Mouse (Mus musculus): Measurements from ENCODE around the gene Treml2.
A peak's percentile ranks its signal among the peaks of the same experiment; 100 is the strongest.
"Not testable (repeated sequence)": the region's sequence is repeated elsewhere in the genome, so short reads cannot be mapped to it uniquely, and the experiment has no call there.

The Treml2 gene

DNA sequence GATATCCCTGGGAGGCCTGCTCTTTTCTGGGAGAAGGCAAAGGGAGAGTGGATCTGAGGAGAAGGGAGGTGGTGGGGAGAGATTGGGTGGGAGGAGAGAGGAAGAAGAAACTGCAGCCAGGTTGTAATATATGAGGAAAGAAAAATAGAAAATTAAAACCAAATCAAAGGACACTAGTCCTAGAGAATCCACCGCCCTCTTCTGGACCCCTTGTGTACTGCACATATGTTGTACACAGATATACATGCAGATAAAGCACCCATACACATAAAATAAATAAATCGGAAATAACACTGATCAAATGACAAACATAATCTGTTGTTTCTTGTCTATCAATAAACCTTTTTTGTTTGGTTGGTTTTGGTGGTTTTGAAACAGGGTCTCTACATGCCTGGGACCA, 12.0 kb upstream of the Treml2 start:
- no peak for DNase-seq (ENCODE audit: extremely low read depth, insufficient read length, low spot score)

DNA sequence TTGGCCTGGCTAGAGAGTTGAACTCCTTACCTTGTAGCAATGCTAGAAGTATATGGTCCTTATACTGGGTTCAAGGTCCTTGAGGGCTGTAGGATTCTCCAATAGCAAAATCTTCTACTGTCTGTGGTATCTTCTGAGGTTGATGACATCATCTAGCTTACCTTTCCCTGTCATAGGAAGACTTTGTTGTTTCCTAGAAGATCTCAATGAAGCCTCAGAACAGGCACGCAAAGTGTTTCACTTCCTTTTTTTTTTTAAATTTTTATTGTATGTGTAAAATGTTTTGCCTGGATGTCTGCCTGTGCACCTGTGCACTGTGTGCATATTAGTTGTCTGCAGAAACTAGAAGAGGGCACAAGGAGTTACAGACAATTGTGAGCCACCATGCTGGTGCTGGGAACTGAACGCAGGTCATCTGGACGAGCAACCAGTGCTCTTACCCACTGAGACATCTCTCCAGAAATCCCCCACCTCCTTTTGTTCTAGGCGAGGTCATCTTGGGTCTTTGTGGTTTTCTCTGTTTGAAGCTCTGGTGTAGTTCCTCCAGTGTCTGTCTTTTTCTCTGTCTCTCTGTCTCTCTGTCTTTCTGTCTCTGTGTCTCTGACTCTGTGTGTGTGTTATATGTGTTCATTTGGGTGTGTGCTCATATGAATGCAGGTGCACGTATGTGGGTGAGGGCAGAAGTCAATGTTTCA, 5.7 kb upstream of the Treml2 start:
- no peak for DNase-seq (ENCODE audit: extremely low read depth, insufficient read length, low spot score)

- no peak for DNase-seq (ENCODE audit: extremely low read depth, insufficient read length, low spot score)
Observed at GRCm38 (mm10) chr17:48299756-48300155, 458 bp downstream of the Treml2 start.

GRCm38 (mm10) chr17:48300199-48300598, 901 bp downstream of the Treml2 start:
- DNase-seq (ENCODE audit: extremely low read depth, insufficient read length, low spot score): no peak

DNA sequence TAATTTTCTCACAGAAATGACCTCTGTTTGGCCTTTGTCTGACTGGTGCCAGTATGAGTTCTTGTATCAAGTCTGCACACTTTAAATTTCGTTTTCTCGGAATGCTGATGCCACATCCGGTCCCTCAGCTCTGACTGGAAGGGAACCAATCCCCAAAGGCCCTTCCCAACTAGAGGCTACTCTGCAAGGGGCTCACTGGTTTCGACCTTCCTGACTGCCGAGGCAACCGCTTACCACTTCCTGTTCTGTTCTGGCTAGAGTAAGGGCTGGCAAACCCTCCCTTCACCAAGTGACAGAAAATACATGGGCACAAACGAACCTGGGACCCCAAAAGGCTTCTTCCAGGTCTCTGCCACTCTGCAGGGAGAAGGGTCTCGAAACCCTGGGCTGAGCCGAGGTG, 1.6 kb downstream of the Treml2 start:
- DNase-seq (ENCODE audit: extremely low read depth, insufficient read length, low spot score): no peak

DNA sequence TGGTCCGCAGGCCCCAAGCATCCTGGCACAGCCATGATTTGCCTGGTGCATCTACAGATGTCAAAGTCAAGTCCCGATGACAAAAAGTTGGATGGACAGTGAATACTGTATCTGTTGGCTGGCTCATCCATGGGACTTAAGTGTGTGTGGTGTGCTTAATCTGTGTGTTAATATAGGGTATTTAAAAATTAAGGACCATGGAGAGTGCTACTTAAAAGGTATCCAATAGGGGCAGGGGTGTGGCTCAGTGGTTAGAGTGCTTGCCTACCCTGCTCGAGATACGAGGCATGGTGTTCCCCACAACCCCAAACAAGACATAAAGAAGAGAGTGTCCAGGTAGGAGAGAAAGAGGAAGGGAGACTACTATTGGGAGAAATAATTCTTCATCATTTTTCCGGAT, 2.5 kb downstream of the Treml2 start:
- DNase-seq (ENCODE audit: extremely low read depth, insufficient read length, low spot score): no peak

GRCm38 (mm10) chr17:48312124-48312523, 12.8 kb downstream of the Treml2 start:
- DNase-seq (ENCODE audit: extremely low read depth, insufficient read length, low spot score): no peak

- DNase-seq (ENCODE audit: extremely low read depth, insufficient read length, low spot score): not testable (repeated sequence)
Observed at GRCm38 (mm10) chr17:48315905-48316579, 16.7 kb downstream of the Treml2 start, which contains the start of gene B430306N03Rik. TSS of gene B430306N03Rik (plus strand) at chr17:48316141.

DNA sequence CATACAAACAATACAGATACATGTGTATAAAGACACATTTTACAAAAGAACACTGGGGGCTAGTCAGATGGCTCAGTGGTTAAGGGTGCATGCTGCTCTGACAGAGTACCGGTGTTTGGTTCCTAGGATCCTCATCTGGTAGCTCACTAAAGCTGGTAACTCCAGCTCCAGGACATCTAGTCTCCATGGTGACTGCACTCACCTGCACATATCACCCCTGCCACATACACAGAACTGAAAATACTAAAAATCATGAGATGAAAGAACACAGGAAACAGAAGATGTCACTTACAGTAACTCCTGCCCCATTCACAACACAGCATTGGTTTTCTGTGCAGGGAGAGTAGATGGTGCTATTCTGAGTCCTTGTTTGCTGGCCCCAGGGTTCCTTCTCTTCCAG, 19.4 kb downstream of the Treml2 start:
- DNase-seq (ENCODE audit: extremely low read depth, insufficient read length, low spot score): no peak

GRCm38 (mm10) chr17:48321279-48321678, 22.0 kb downstream of the Treml2 start:
- DNase-seq (ENCODE audit: extremely low read depth, insufficient read length, low spot score): no peak

- no peak for DNase-seq (ENCODE audit: extremely low read depth, insufficient read length, low spot score)
Observed at GRCm38 (mm10) chr17:48323236-48323635, 23.9 kb downstream of the Treml2 start.

- no peak for DNase-seq (ENCODE audit: extremely low read depth, insufficient read length, low spot score)
Observed at GRCm38 (mm10) chr17:48324258-48324657, 25.0 kb downstream of the Treml2 start.

DNA sequence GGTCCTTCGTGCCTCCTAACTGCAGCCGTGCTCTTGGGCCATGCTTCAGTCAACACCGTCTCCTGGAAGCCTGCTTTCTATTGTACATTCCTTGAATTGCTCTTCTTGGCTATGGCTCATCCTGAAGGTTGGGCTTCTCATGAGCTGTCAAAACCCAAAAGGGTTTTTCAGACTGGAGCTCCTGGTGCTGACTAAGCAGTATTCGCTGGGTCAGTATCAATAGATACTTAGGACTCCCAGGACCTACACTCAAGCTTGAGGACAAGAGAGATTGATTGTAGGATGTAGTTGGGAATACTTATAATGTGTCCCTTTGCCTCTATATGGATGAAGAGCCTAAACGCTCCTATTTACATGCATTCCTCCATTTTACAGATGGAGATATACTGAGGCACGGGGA, 25.8 kb downstream of the Treml2 start:
- no peak for DNase-seq (ENCODE audit: extremely low read depth, insufficient read length, low spot score)

GRCm38 (mm10) chr17:48325638-48326037, 26.3 kb downstream of the Treml2 start:
- no peak for DNase-seq (ENCODE audit: extremely low read depth, insufficient read length, low spot score)

DNA sequence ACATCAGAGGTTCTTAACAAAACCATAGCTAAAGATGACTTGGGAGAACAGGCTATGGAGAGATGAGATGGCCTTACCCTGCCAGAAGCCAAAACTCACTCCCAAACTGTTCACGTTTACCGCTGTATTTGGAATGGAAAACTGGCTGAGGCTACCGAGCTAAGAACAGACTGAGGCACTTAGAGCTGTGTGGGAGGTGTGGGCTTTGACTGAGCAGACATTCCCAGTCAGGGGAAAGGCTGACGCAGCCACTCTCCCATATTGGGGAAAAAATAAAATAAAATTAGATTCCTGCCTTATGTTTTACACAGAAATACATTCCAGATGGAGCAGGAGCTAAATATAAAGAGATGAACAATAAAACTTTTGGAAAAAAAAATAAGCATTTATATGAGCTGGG, 27.4 kb downstream of the Treml2 start:
- DNase-seq (ENCODE audit: extremely low read depth, insufficient read length, low spot score): no peak

DNA sequence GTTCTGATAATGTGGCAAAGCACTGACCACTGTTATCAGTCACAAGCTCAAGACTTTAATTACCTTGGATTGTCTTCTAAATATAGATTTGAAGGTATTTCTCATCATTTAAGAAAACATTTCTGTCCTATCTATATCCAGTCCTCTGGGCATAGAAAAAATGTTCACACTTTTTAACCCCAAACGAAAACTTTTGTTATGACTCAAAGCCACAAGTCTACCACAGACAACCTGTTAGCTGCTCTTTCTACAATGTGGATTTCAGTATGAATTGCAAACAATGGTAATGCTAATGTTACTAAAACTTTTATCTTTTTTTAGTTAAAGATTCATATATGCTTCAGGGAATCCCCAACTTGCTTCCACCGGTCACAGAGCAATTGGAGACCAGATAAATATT, 33.2 kb downstream of the Treml2 start:
- no peak for DNase-seq (ENCODE audit: extremely low read depth, insufficient read length, low spot score)

GRCm38 (mm10) chr17:48334186-48334585, 34.9 kb downstream of the Treml2 start:
- no peak for DNase-seq (ENCODE audit: extremely low read depth, insufficient read length, low spot score)

GRCm38 (mm10) chr17:48336857-48337256, 37.6 kb downstream of the Treml2 start:
- peak; percentile 21 for DNase-seq (ENCODE audit: extremely low read depth, insufficient read length, low spot score)

DNA sequence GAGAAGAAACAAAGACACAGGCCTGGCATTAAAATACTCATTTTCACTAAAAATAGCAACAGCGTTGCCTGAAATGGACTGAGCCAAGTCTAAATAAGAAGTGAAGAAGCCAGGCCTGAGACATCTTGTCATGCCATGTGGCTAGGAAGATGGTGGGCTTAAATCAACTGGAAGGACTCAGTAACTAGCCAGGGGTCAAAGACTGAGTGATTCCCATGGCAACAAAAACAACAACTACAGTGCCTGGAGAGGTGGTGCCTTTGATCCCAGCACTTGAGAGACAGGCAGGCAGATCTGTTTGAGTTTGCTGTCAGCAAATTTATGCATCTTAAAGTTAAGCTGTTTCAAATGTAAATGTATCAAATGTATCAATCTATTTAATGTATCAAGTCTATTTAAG, 41.0 kb downstream of the Treml2 start:
- DNase-seq (ENCODE audit: extremely low read depth, insufficient read length, low spot score): no peak

DNA sequence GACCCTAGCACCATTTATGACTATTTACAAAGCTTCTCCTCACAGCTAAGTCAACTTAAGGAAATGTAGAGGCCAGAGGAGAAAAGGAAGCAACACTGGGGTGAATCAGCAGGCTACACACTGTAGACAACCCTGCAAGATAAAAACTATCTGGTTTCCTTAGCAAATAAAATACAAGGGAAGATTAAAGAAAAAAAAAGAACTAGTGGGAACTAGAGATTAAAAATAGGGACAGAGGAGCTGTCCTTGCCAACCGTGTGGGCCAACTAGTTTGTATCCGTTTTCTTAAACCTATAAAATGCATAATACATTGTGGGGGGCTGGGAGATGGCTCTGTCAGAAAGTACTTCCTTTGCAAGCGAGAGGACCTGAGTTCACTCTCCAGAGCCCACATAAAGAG, 42.6 kb downstream of the Treml2 start:
- DNase-seq (ENCODE audit: extremely low read depth, insufficient read length, low spot score): no peak

DNA sequence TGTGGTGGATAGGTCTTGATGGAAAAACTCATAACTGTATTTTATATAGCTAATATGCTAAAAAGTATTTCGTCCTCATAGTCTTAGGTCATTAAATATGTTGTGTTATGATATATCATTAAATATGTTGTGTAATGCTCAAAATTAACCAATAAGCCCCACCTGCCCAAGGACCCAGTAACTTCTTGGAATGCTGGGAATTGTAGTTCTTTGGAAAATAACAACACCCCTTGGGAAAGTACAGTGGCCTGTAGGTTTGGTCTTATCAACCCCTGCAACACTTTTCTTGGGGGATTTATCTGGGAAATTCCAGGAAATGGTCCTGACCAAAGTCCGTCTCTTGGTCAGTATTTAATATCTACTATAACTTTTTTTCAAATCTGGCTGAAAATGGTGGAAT, 43.8 kb downstream of the Treml2 start:
- DNase-seq (ENCODE audit: extremely low read depth, insufficient read length, low spot score): no peak

- no peak for DNase-seq (ENCODE audit: extremely low read depth, insufficient read length, low spot score)
Observed at GRCm38 (mm10) chr17:48345824-48346223, 46.5 kb downstream of the Treml2 start.

Data from 3134 (cell line).